Mouse (Mus musculus) urinary bladder, postnatal 10 days (tissue): ENCODE data around the gene Mrps24.

Source experiments
- DNase-seq: peaks from one replicate; pipeline ENCODE4 v3.0.0; 2022; ENCODE audit warnings: low spot score

The Mrps24 gene

GRCm38 (mm10) chr11:5705972-5706371, 9.5 kb downstream of the Mrps24 start:
- DNase-seq: no peak

DNA sequence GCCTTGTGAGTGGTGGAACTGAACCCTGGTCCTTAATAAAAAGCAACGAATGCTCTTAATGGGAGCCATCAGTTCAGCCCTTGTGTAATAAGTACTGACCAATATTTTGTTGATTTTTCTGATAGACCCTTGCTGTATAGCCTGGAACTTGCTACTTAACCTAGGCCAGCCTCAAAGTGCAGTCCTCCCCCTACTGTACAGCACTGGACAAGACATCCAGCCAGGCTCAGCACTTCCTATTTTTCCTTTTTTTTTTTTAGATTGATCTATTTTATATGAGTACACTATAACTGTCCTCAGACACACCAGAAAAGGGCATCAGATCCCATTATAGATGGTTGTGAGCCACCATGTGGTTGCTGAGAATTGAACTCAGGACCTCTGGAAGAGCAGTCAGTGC, 12.1 kb downstream of the Mrps24 start:
- DNase-seq: no peak

DNA sequence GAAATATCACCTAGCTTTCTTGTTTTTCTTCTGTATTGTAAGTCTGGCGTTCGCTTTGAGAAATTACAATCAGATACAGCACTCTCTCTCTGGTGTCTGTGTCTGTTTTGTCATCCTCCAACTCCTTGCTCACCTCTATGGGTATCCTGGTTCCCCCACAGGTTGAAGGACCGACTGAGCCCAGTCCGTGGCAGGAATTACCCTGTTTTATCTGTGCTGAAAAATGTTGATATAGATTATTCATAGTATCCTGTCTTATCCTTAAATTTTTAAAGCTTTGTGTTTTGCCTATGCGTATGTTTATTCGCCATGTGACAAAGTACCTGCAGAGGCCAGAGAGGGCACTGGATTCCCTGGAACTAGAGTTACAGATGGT, 12.5 kb downstream of the Mrps24 start:
- DNase-seq: no peak

DNA sequence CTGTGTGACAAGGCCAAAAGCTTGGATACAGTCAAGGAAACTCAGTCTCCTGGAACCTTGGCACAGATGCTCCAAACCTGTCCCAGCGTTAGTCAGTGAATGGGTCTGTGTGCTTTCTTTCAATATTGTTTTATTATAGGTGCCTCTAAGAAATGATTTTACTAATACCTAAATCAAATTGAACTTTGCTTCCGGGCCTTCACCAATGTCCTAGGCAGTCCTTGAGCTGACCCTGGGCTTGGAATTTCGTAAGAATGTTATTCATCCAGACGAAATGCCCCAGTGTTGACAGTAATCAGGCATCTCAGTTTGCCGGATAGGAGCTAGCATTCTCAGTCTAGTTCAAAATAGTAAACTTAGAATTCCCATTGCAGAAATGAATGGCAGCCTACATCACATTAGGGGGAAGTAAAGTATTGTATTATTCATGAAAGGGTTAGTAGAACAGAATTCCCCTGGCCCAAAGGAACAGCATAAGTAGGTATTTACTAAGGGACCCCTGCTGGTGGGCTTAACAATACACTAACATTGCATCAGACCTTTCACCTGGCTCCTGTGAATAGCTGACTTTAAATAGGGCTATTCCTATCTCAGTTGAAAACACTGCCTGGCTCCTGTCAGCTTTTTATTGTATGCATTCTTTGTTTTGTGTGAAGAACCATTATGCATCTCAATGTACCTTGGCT, 13.1 kb downstream of the Mrps24 start:
- DNase-seq: no peak

DNA sequence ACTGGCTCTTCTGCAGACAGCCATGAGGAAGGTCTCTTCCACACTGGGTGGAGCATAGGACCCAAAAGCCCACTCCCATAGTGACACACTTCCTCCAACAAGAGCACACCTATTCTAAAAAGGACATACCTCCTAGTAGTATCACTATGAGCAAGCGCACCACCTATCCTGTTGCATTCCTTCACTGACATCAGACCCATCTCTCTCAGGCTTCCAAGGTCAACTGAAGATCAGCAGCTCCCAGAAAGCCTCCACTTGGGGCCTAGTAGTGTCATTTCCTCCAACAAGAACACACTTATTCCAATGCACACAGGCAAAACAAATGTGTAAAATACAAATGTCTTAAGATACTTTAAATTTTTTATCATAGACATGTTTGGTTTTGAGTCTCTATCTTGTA, 13.7 kb downstream of the Mrps24 start:
- no peak for DNase-seq

DNA sequence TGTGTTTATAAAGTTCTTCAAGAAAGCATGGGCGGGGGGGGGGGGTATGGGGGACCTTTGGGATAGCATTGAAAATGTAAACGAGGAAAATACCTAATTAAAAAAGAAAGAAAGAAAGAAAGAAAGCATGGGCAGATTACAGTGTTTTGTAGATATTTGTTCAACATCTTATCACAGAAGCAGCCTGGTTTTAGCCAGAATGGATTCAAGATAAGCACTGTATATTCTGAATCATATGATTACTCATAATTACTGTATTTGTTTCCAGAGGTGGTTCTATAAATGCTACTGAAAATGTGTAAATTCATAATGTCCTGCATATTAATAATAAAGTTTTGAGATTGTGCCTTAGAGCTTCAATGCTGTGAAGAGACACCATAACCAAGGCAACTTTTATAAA, 14.2 kb downstream of the Mrps24 start:
- no peak for DNase-seq

DNA sequence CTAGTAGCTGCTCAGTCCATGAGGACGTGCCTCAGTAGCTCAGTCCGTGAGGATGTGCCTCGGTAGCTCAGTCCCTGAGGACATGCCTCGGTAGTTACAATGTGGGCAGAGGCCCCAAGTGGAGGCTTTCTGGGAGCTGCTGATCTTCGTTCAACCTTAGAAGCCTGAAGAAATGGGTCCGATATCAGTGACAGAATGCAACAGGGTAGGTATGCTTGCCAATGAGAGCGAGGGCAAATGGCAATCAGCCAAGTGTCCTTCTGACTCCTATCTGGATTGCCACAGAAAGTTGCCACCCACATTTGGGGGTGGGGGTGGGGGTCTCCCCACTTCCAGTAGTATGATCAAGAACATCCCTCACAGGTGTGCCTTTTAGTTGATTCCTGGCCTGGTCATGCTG, 14.7 kb downstream of the Mrps24 start:
- DNase-seq: no peak

GRCm38 (mm10) chr11:5691775-5692174, 23.7 kb downstream of the Mrps24 start:
- DNase-seq: no peak

GRCm38 (mm10) chr11:5684283-5684682, 31.2 kb downstream of the Mrps24 start:
- no peak for DNase-seq

DNA sequence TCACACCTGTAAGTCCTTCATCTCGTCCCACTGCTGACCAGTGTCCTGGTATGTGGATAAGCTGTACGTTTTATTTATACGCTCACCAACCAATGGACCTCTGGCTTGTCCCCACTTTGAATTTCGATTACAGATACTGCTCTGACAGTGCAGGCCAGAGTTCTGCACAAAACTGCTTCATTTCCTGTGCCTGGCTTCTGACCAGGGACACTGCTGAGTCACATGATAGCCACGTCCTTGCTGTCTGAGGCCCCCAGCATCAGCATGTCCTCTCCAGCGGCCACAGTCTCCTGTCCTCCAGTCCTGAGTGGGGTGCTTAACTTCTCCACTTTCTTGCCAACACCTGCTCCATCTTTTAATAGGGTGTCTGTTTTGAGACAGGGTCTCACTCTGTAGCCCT, 32.9 kb downstream of the Mrps24 start:
- no peak for DNase-seq
